Mouse (Mus musculus): ENCODE data around the gene Nxpe4.
"Not testable (repeated sequence)": the region's sequence is repeated elsewhere in the genome, so short reads cannot be mapped to it uniquely, and the experiment has no call there.

The Nxpe4 gene

GRCm38 (mm10) chr9:48161505-48162192 lies at the start of gene Nxpe4:
Nxpe4 (plus strand) TSS chr9:48162023.
- peak; percentile 79 for DNase-seq (ENCODE audit: low spot score)

GRCm38 (mm10) chr9:48126815-48127214 lies 35.0 kb upstream of the Nxpe4 start:
- no peak for DNase-seq (ENCODE audit: low spot score)

- DNase-seq (ENCODE audit: low spot score), result no peak
These were observed 24.3 kb upstream of the Nxpe4 start for GRCm38 (mm10) chr9:48137507-48137906.

GRCm38 (mm10) chr9:48140485-48141411 lies 21.1 kb upstream of the Nxpe4 start:
- no peak for DNase-seq (ENCODE audit: low spot score)

- no peak for DNase-seq (ENCODE audit: low spot score)
These were observed 19.2 kb upstream of the Nxpe4 start for GRCm38 (mm10) chr9:48142646-48143045.

DNA sequence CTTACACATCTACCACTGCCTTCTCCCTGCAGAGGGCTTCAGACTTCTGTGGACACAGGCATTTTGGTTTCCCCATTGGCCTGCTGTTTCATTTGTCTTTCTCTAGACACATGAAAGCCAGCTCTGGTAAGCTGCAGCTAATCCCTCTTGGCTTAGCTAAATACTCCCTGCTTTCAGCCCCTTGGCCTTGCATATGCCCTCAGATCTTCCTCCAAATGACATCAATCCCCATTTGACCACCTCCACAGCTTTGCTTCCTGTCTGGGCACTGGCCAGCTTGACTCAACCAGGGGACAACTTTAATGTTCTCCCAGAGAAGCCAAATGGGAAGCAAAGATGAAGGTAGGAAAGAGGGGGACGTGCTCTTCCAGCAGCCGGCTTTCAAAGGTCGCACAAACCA lies 15.1 kb upstream of the Nxpe4 start:
- DNase-seq (ENCODE audit: low spot score), result no peak

GRCm38 (mm10) chr9:48166531-48166930 lies 4.7 kb downstream of the Nxpe4 start:
- DNase-seq (ENCODE audit: low spot score), result not testable (repeated sequence)

- no peak for DNase-seq (ENCODE audit: low spot score)
These were observed 14.9 kb downstream of the Nxpe4 start for GRCm38 (mm10) chr9:48176764-48177163.

DNA sequence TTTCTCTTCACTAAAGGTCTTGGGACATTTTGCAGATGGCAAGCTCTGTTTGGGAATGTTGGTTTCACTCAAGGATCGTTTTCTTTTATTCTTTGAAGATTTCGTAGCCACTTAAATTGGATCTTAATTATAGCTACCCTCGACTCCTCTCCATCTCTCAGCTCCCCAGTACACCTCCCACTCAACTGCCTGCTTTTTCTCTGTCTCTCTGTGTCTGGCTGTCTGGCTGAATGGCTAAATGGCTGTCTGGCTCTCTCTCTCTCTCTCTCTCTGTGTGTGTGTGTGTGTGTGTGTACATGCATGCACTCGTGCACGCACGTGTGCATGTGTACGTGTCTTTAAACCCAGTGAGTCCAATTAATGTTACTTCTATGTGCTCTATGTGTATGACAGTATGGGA lies 19.5 kb downstream of the Nxpe4 start:
- DNase-seq (ENCODE audit: low spot score), result no peak

DNA sequence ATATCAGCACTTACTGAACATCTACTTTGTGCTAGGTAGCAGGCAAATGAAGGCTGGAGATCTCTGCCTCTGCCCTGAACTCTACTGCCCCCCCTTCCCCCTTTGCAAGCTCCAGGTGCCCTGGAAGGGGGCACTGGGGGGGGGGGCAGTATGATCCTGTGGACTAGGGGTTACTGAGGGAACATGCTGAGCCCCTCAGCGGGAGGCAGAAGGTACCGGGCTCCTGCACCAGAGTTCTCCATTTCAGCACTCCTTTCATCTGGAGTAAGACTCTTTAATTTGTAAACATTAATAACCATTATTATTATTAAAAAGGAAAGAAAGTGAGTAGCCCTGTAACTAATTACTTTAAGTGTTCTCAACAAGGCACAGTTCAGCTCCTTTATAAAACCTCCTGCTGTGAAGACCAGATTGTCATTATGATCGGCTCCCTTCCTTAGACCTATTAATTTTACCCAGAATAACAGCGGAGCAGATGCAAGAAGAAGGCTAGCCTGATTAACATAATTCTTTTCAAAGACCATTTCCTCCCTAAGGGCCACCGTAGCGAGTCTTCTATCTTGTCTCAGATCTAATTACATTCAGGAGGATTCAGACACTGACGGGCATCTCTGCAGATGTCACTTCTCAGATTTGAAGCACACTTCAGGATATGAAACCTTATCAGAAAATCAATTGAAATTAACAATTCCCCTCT lies 21.0 kb downstream of the Nxpe4 start:
- no peak for DNase-seq (ENCODE audit: low spot score)

DNA sequence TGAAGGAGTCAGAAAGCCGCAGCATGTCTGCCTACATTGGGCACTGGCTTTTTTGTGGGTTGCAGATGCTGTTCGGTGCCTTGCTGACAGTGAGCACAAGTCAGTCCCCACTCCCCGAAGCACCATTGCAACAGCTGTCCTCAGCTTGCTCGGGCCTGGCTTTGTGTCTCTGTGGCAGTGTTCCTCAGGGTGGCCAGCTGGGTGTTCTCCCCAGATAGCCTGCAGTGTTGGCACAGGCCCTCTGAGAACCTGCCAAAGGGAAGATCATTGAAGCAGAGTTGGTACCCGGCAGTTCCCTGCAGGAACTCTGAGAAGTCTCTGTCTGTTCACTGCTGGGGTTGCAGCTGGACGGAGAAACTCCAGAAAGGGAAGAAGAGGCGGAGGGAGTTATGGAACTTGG lies 22.5 kb downstream of the Nxpe4 start:
- peak; percentile 33 for DNase-seq (ENCODE audit: low spot score)

DNA sequence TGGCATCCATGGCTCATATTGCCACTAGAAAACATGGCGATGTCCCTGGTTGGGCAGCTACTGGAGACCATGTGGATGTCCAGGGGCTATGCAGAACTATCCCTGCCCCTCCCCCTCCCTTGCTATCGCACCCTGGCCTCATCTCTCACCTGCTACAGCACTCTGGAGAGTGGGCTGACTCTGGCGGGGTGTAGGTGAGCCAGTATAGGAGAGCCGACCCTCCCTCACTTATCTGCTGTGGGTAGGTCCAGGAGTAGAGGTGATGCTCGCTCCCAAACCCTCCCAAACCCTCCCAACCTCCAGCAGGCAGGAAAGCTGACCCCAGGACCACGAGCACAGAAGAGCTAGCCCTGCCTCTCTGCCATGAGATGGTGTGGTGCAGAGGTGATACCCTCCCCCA lies 27.0 kb downstream of the Nxpe4 start:
- DNase-seq (ENCODE audit: low spot score), result no peak

- no peak for DNase-seq (ENCODE audit: low spot score)
These were observed 35.6 kb downstream of the Nxpe4 start for GRCm38 (mm10) chr9:48197458-48197884.

DNA sequence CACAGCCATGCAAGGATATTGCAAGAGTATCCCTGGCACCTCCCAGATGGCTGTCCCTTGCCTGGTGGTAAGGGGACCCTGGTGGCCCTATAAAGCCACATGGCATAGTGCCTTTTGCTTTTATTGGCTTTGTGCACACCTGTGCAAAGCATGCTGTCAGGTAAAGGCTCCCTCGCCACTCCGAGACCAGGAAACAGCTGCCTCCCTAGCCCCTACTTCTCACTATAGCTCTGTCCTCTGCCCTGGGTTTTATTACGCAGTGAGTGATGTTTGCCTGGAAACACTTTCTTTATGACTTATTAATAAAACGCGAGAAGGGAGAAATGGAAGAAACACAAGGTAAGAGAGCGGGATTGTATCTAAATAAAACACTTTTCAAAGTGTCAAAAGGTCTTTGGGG lies 49.1 kb downstream of the Nxpe4 start:
- no peak for DNase-seq (ENCODE audit: low spot score)

GRCm38 (mm10) chr9:48211912-48212311 lies 50.1 kb downstream of the Nxpe4 start:
- no peak for DNase-seq (ENCODE audit: low spot score)

- no peak for DNase-seq (ENCODE audit: low spot score)
These were observed 52.9 kb downstream of the Nxpe4 start for GRCm38 (mm10) chr9:48214751-48215150.

GRCm38 (mm10) chr9:48216091-48217001 lies 54.5 kb downstream of the Nxpe4 start:
- no peak for DNase-seq (ENCODE audit: low spot score)

GRCm38 (mm10) chr9:48230706-48231105 lies 68.9 kb downstream of the Nxpe4 start:
- no peak for DNase-seq (ENCODE audit: low spot score)

- DNase-seq (ENCODE audit: low spot score), result no peak
These were observed 74.6 kb downstream of the Nxpe4 start for GRCm38 (mm10) chr9:48236455-48236854.

DNA sequence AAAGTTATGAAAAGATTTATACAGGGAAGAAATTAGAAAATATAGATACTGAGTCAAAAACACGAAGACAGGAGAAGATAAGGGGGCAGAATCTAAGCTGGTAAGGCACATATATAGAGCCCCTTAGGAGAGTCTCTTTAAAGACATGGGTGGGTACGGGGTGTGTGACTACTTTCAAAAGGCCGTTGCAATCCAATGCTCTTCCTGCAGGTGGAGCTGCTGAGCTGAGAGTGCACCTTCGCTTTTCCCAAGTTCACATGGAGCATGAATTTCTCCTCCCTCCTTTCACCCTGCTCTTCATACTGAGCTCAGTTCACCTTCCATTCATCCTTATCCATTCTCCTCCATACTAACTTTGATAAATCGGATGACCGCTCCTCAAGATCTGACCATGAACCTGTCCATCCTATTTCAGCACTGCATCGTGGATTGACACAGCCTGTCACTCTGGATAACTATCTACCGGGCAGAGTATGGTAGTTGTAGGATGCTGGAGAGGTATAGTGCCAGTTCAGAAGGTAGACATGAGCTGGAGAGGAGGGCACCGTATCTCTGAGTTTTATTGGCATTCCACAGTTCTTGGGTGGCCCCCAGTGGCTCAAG lies 76.4 kb downstream of the Nxpe4 start:
- no peak for DNase-seq (ENCODE audit: low spot score)

DNA sequence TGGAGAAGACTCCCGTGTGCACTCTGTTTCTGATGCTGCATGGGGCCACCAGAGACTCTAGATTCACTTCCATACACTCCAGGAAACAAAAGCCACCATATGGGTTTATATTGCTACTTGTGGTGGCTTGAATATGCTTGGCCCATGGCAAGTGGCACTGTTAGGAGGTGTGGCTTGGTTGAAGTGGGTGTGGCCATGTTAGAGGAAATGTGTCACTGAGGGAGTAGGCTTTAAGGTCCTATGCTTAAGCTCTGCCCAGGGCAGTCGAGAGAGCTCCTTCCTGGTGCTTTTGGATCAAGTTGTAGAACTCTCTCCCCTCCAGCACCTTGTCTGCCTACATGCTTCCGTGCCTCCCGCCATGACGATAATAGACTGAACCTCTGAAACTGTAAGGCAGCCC lies 77.6 kb downstream of the Nxpe4 start:
- no peak for DNase-seq (ENCODE audit: low spot score)
